Mouse (Mus musculus) liver, embryonic 13.5 days (tissue): ENCODE results near the gene Slpi. TPM values are rescaled to one million over a fixed set of nuclear protein-coding genes. Genes with fewer than 3 reads are reported as not detected.

Experiments used
- ATAC-seq: fragments of 200-750 bp; cut with Nextera tagmentation; 2 replicates; pipeline ENCODE4 v1.8.0; 2017; ENCODE audit warnings: low read depth, mild to moderate bottlenecking, moderate number of reproducible peaks, moderate library complexity
- DNase-seq: peaks from one replicate; pipeline ENCODE4 v3.0.0; 2022
- H3K27ac ChIP-seq: fragments of 300-500 bp; sonication (generic); 2 replicates; pipeline ENCODE4 v1.5.1; 2015; ENCODE audit warnings: moderate library complexity, mild to moderate bottlenecking, inconsistent platforms
- H3K27me3 ChIP-seq: fragments of 300-500 bp; sonication (generic); 2 replicates; pipeline ENCODE4 v1.6.1; 2015; ENCODE audit warnings: mild to moderate bottlenecking, inconsistent platforms
- H3K36me3 ChIP-seq: fragments of 300-500 bp; sonication (generic); 2 replicates; pipeline ENCODE4 v1.6.1; 2015; ENCODE audit warnings: mild to moderate bottlenecking, inconsistent platforms
- H3K4me1 ChIP-seq: fragments of 300-500 bp; sonication (generic); replicated peaks from 2 replicates; pipeline ENCODE4 v1.6.1; 2015; ENCODE audit warnings: inconsistent platforms
- H3K4me2 ChIP-seq: fragments of 300-500 bp; sonication (generic); 2 replicates; pipeline ENCODE4 v1.6.1; 2015; ENCODE audit warnings: inconsistent platforms, mild to moderate bottlenecking, moderate library complexity
- H3K4me3 ChIP-seq: fragments of 300-500 bp; sonication (generic); replicated peaks from 2 replicates; pipeline ENCODE4 v1.5.1; 2015; ENCODE audit warnings: mild to moderate bottlenecking, inconsistent platforms
- H3K9ac ChIP-seq: fragments of 300-500 bp; sonication (generic); 2 replicates; pipeline ENCODE4 v1.6.1; 2015; ENCODE audit warnings: mild to moderate bottlenecking, inconsistent platforms
- H3K9me3 ChIP-seq: fragments of 300-500 bp; sonication (generic); replicated peaks from 2 replicates; pipeline ENCODE4 v1.6.1; 2016; ENCODE audit warnings: inconsistent platforms
- WGBS: fragments of 180-500 bp; shearing (Covaris S2); methylation state at CpG from one replicate; pipeline ENCODE4 v1.1.7; 2015; ENCODE audit not compliant: insufficient replicate concordance; 5-methylcytosine and 5-hydroxymethylcytosine counted together
- polyA plus RNA-seq: library from polyadenylated mRNA; unstranded; fragments of >200 nt; fragmentation: Nextera tagmentation; extraction: Ambion mirVana; gene quantifications from 2 replicates; pipeline ENCODE4 v1.2.1, GENCODE M21; 2015

Slpi gene
- polyA plus RNA-seq, 1 experiment from 2014 or later = 20.5 TPM

- H3K36me3 ChIP-seq = peaks cover 8% of the 10 kb centered on the region; the same call in 1 of the 2 replicates
- peaks cover 43% of the 10 kb centered on the region for H3K27me3 ChIP-seq
- H3K4me3 ChIP-seq = no peak overlapping the region
- DNase-seq = no peak
- no peaks in the 10 kb centered on the region for H3K9me3 ChIP-seq
- peak overlapping the region; percentile 26; the same call in 1 of the 2 replicates for H3K4me2 ChIP-seq
- peaks cover 23% of the 10 kb centered on the region for H3K4me1 ChIP-seq
- ATAC-seq = no peak
- no peak overlapping the region for H3K9ac ChIP-seq
- H3K27ac ChIP-seq = no peak overlapping the region
- 6% methylated on average over 7 of the region's 7 CpGs for WGBS
Observed at GRCm38 (mm10) chr2:164430697-164431096, 41.8 kb upstream of the Slpi start.

GRCm38 (mm10) chr2:164429881-164430615 lies 41.2 kb upstream of the Slpi start:
- Histone ChIP-seq H3K4me2 (no peak overlapping the region), H3K4me1 (peaks cover 16% of the 10 kb centered on the region), H3K36me3 (peaks cover 8% of the 10 kb centered on the region; the same call in 1 of the 2 replicates), H3K9ac (no peak overlapping the region), H3K27me3 (peaks cover 43% of the 10 kb centered on the region), H3K4me3 (no peak overlapping the region), H3K9me3 (no peaks in the 10 kb centered on the region), H3K27ac (no peak overlapping the region)
- WGBS = 32% methylated on average over 15 of the region's 15 CpGs
- DNase-seq (no peak), ATAC-seq (no peak)

GRCm38 (mm10) chr2:164428451-164428850 lies 39.6 kb upstream of the Slpi start:
- H3K9me3 ChIP-seq = no peaks in the 10 kb centered on the region
- H3K4me1 ChIP-seq = peaks cover 7% of the 10 kb centered on the region; the same call in 1 of the 2 replicates
- no peak overlapping the region for H3K4me2 ChIP-seq
- H3K36me3 ChIP-seq = peaks cover 17% of the 10 kb centered on the region
- H3K27me3 ChIP-seq = peaks cover 38% of the 10 kb centered on the region
- 34% methylated on average over 5 of the region's 5 CpGs for WGBS
- no peak overlapping the region for H3K4me3 ChIP-seq
- ATAC-seq (no peak), DNase-seq (no peak)
- no peak overlapping the region for H3K9ac ChIP-seq
- no peak overlapping the region for H3K27ac ChIP-seq

- peaks cover 7% of the 10 kb centered on the region; the same call in 1 of the 2 replicates for H3K4me1 ChIP-seq
- H3K36me3 ChIP-seq = peaks cover 17% of the 10 kb centered on the region
- no peak overlapping the region for H3K4me2 ChIP-seq
- no peak for DNase-seq
- peaks cover 38% of the 10 kb centered on the region for H3K27me3 ChIP-seq
- H3K27ac ChIP-seq = no peak overlapping the region
- H3K9ac ChIP-seq = no peak overlapping the region
- no peaks in the 10 kb centered on the region for H3K9me3 ChIP-seq
- WGBS = 48% methylated on average over 5 of the region's 5 CpGs
- no peak overlapping the region for H3K4me3 ChIP-seq
- no peak for ATAC-seq
Observed at GRCm38 (mm10) chr2:164426952-164427351, 38.1 kb upstream of the Slpi start.

- Histone ChIP-seq H3K36me3 (peaks cover 17% of the 10 kb centered on the region), H3K4me1 (peaks cover 3% of the 10 kb centered on the region; the same call in 1 of the 2 replicates), H3K9me3 (no peaks in the 10 kb centered on the region), H3K4me3 (no peak overlapping the region), H3K9ac (no peak overlapping the region), H3K4me2 (no peak overlapping the region), H3K27ac (no peak overlapping the region), H3K27me3 (peaks cover 38% of the 10 kb centered on the region)
- 20% methylated on average over 12 of the region's 12 CpGs for WGBS
- 0 out of 2 replicates have a peak, but pooled peaks have one; percentile 52 for ATAC-seq
- DNase-seq = no peak
Observed at GRCm38 (mm10) chr2:164426121-164426520, 37.2 kb upstream of the Slpi start.

GRCm38 (mm10) chr2:164425401-164425800 lies 36.5 kb upstream of the Slpi start:
- DNase-seq (no peak), ATAC-seq (no peak)
- peaks cover 31% of the 10 kb centered on the region for H3K27me3 ChIP-seq
- 56% methylated on average over 5 of the region's 5 CpGs for WGBS
- no peaks in the 10 kb centered on the region for H3K9me3 ChIP-seq
- no peak overlapping the region for H3K9ac ChIP-seq
- no peak overlapping the region for H3K4me3 ChIP-seq
- peaks cover 17% of the 10 kb centered on the region for H3K36me3 ChIP-seq
- H3K4me1 ChIP-seq = no peaks in the 10 kb centered on the region
- H3K4me2 ChIP-seq = no peak overlapping the region
- H3K27ac ChIP-seq = no peak overlapping the region

GRCm38 (mm10) chr2:164424406-164424805 lies 35.5 kb upstream of the Slpi start:
- no peaks in the 10 kb centered on the region for H3K4me1 ChIP-seq
- H3K36me3 ChIP-seq = peaks cover 17% of the 10 kb centered on the region
- no peak for DNase-seq
- no peaks in the 10 kb centered on the region for H3K9me3 ChIP-seq
- ATAC-seq = no peak
- no peak overlapping the region for H3K9ac ChIP-seq
- H3K4me3 ChIP-seq = no peak overlapping the region
- no peak overlapping the region for H3K4me2 ChIP-seq
- peaks cover 22% of the 10 kb centered on the region for H3K27me3 ChIP-seq
- 73% methylated on average over 8 of the region's 8 CpGs for WGBS
- no peak overlapping the region for H3K27ac ChIP-seq

GRCm38 (mm10) chr2:164423464-164423863 lies 34.6 kb upstream of the Slpi start:
- Histone ChIP-seq H3K4me2 (no peak overlapping the region), H3K9me3 (no peaks in the 10 kb centered on the region), H3K9ac (no peak overlapping the region), H3K4me3 (no peak overlapping the region), H3K27ac (no peak overlapping the region), H3K36me3 (peaks cover 17% of the 10 kb centered on the region), H3K27me3 (peaks cover 14% of the 10 kb centered on the region), H3K4me1 (no peaks in the 10 kb centered on the region)
- 73% methylated on average over 11 of the region's 11 CpGs for WGBS
- DNase-seq (no peak), ATAC-seq (no peak)

GRCm38 (mm10) chr2:164422675-164423393 lies 33.9 kb upstream of the Slpi start:
- no peaks in the 10 kb centered on the region for H3K4me1 ChIP-seq
- no peaks in the 10 kb centered on the region for H3K9me3 ChIP-seq
- peaks cover 14% of the 10 kb centered on the region for H3K36me3 ChIP-seq
- ATAC-seq = no peak
- no peak overlapping the region for H3K4me3 ChIP-seq
- no peak for DNase-seq
- H3K27ac ChIP-seq = no peak overlapping the region
- H3K4me2 ChIP-seq = no peak overlapping the region
- peaks cover 11% of the 10 kb centered on the region for H3K27me3 ChIP-seq
- 71% methylated on average over 15 of the region's 15 CpGs for WGBS
- H3K9ac ChIP-seq = no peak overlapping the region

- H3K9me3 ChIP-seq = no peaks in the 10 kb centered on the region
- H3K4me3 ChIP-seq = no peak overlapping the region
- H3K27me3 ChIP-seq = peaks cover 11% of the 10 kb centered on the region
- DNase-seq = no peak
- no peak overlapping the region for H3K4me2 ChIP-seq
- no peak overlapping the region for H3K27ac ChIP-seq
- no peaks in the 10 kb centered on the region for H3K4me1 ChIP-seq
- H3K36me3 ChIP-seq = peaks cover 14% of the 10 kb centered on the region
- H3K9ac ChIP-seq = no peak overlapping the region
- ATAC-seq = no peak
- WGBS = 77% methylated on average over 8 of the region's 8 CpGs
Observed at GRCm38 (mm10) chr2:164421979-164422378, 33.1 kb upstream of the Slpi start.

GRCm38 (mm10) chr2:164421306-164421705 lies 32.4 kb upstream of the Slpi start:
- Histone ChIP-seq H3K36me3 (peaks cover 9% of the 10 kb centered on the region), H3K9me3 (no peaks in the 10 kb centered on the region), H3K27ac (no peak overlapping the region), H3K4me3 (no peak overlapping the region), H3K9ac (no peak overlapping the region), H3K4me1 (no peaks in the 10 kb centered on the region), H3K4me2 (no peak overlapping the region), H3K27me3 (peaks cover 6% of the 10 kb centered on the region)
- no peak for ATAC-seq
- WGBS = 71% methylated on average over 7 of the region's 7 CpGs
- no peak for DNase-seq
